In the genomic region with DNA sequence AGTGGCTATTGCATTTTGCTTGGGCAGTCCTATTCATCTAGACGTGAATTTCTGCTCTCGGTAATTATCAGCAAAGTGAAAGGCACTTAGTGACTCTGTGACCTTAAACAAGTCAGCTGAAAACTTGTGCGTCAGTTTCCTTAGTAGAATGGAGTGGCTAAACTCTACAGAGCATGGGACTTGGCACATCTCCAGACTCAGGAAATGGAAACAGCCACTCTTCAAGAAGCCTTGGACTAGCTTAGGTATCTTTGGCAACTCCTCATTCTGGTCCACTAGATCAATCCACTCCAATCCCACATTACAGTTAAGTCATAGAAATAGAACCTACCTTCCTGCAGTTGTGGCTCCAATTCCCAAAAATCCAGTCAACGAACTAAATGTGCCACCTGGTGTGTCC, we compare ENCODE assay signal across 8 mouse cellular contexts. TPM values are rescaled to one million over a fixed set of nuclear protein-coding genes. Genes with fewer than 3 reads are reported as not detected.
DNase-seq lines count a peak whose midpoint lies in the region; ATAC-seq and TF ChIP-seq lines count a peak whose summit lies in the region.

No protein-coding gene starts in this region.

- H3K4me3 ChIP-seq in kidney, embryonic 14.5 days (ENCODE audit: low read length), result no peak overlapping the region
- no peak overlapping the region for H3K4me3 ChIP-seq in heart, embryonic 12.5 days
- H3K4me3 ChIP-seq in kidney, postnatal 0 days (replicated peaks; ENCODE audit: low read depth, low read length), result no peak overlapping the region
- no peak overlapping the region for H3K4me3 ChIP-seq in small intestine, adult 2 months (ENCODE audit: low read depth, low read length)

- no peak for TF ChIP-seq CTCF in kidney, postnatal 0 days (IDR thresholded peaks at IDR 0.05; ENCODE audit: low read depth)
- no peak for TF ChIP-seq CTCF in small intestine, adult 2 months (IDR thresholded peaks at IDR 0.05; ENCODE audit: extremely low read depth, insufficient read length, insufficient replicate concordance, low read depth, low read length)

- TF ChIP-seq POLR2A in small intestine, adult 2 months (IDR thresholded peaks at IDR 0.05; ENCODE audit: low read depth, low read length), result no peak

- no peak overlapping the region for H3K27ac ChIP-seq in kidney, embryonic 14.5 days (ENCODE audit: low read depth, low read length)
- peak overlapping the region; percentile 74 for H3K27ac ChIP-seq in heart, embryonic 12.5 days (ENCODE audit: poor library complexity, severe bottlenecking)
- peak overlapping the region; percentile 75 for H3K27ac ChIP-seq in kidney, postnatal 0 days
- H3K27ac ChIP-seq in small intestine, adult 2 months (ENCODE audit: insufficient read depth, low read depth, low read length), result peak overlapping the region; percentile 10; the same call in 1 of the 2 replicates

- no peaks in the 10 kb centered on the region for H3K36me3 ChIP-seq in kidney, embryonic 14.5 days (ENCODE audit: control insufficient read depth, insufficient read depth, low read length)
- H3K36me3 ChIP-seq in heart, embryonic 12.5 days, result peaks cover 10% of the 10 kb centered on the region
- peaks cover 5% of the 10 kb centered on the region; the same call in 1 of the 2 replicates for H3K36me3 ChIP-seq in kidney, postnatal 0 days (ENCODE audit: insufficient read depth, low read length)
- H3K36me3 ChIP-seq in small intestine, adult 2 months (ENCODE audit: control insufficient read depth, insufficient read depth, low read length), result no peaks in the 10 kb centered on the region

- H3K9me3 ChIP-seq in kidney, embryonic 14.5 days (ENCODE audit: control insufficient read depth, low read length), result no peaks in the 10 kb centered on the region
- H3K9me3 ChIP-seq in heart, embryonic 12.5 days (replicated peaks), result no peaks in the 10 kb centered on the region
- H3K9me3 ChIP-seq in kidney, postnatal 0 days (replicated peaks; ENCODE audit: low read length), result no peaks in the 10 kb centered on the region

- no peak overlapping the region for H3K4me2 ChIP-seq in kidney, embryonic 14.5 days (replicated peaks; ENCODE audit: low read depth, low read length)
- H3K4me2 ChIP-seq in heart, embryonic 12.5 days, result peak overlapping the region; percentile 15; the same call in 1 of the 2 replicates
- H3K4me2 ChIP-seq in kidney, postnatal 0 days (ENCODE audit: low read length), result no peak overlapping the region; the same call in 1 of the 2 replicates

- peak; percentile 62 for DNase-seq in kidney, adult 11 months
- peak; percentile 64 for DNase-seq in kidney, postnatal 0 days (ENCODE audit: low spot score)
- DNase-seq in urinary bladder, postnatal 4 days (ENCODE audit: low spot score in 2 of 2), result no peak
- no peak for DNase-seq in left cerebral cortex, adult 11 months (ENCODE audit: low spot score)

- no peaks in the 10 kb centered on the region for H3K27me3 ChIP-seq in kidney, embryonic 14.5 days (ENCODE audit: control insufficient read depth, insufficient read depth, low read length)
- no peaks in the 10 kb centered on the region for H3K27me3 ChIP-seq in heart, embryonic 12.5 days (replicated peaks)
- no peaks in the 10 kb centered on the region for H3K27me3 ChIP-seq in kidney, postnatal 0 days (ENCODE audit: insufficient read depth, low read length)
- no peaks in the 10 kb centered on the region for H3K27me3 ChIP-seq in small intestine, adult 2 months (ENCODE audit: control insufficient read depth, insufficient read depth, low read length)

- 0 out of 2 replicates have a peak, but pooled peaks cover 6% of the 10 kb centered on the region for H3K4me1 ChIP-seq in kidney, embryonic 14.5 days (ENCODE audit: control insufficient read depth, insufficient read depth, low read length)
- peaks cover 66% of the 10 kb centered on the region for H3K4me1 ChIP-seq in heart, embryonic 12.5 days (replicated peaks)
- peaks cover 13% of the 10 kb centered on the region for H3K4me1 ChIP-seq in kidney, postnatal 0 days (replicated peaks; ENCODE audit: insufficient read depth, low read length)
- no peaks in the 10 kb centered on the region; the same call in 1 of the 2 replicates for H3K4me1 ChIP-seq in small intestine, adult 2 months (ENCODE audit: control insufficient read depth, insufficient read depth, insufficient read length, low read length)

- no peak overlapping the region for H3K9ac ChIP-seq in kidney, embryonic 14.5 days (ENCODE audit: low read depth, low read length)
- H3K9ac ChIP-seq in heart, embryonic 12.5 days, result no peak overlapping the region
- no peak overlapping the region for H3K9ac ChIP-seq in kidney, postnatal 0 days (ENCODE audit: low read depth, low read length)

- no peak for ATAC-seq in kidney, embryonic 14.5 days (ENCODE audit: low FRiP score, low TSS enrichment)
- ATAC-seq in heart, embryonic 12.5 days (ENCODE audit: insufficient number of reproducible peaks, low FRiP score), result 0 out of 2 replicates have a peak, but pooled peaks have one; percentile 37
- no peak for ATAC-seq in kidney, postnatal 0 days (replicated peaks; ENCODE audit: low FRiP score, low read depth)
- ATAC-seq in inflammation-experienced regulatory T-cells, adult 6 months, result no peak

- 53% methylated on average over 4 of the region's 4 CpGs for WGBS in kidney, embryonic 14.5 days
- 28% methylated on average over 4 of the region's 4 CpGs for WGBS in heart, embryonic 12.5 days
- WGBS in kidney, postnatal 0 days, result 36% methylated on average over 4 of the region's 4 CpGs
- WGBS in small intestine, adult 2 months, result 63% methylated on average over 4 of the region's 4 CpGs

RNA-seq across cellular contexts. Expression of a gene that starts 7.9 kb away (rescaled TPM):
- polyA plus RNA-seq in kidney, embryonic 14.5 days (2014; fragmentation: Nextera tagmentation; extraction: Ambion mirVana), result 45.5 and 45.7 TPM in 2 replicates
- 50.3 and 53.7 TPM in 2 replicates for polyA plus RNA-seq in heart, embryonic 12.5 days (2016; fragmentation: Nextera tagmentation; extraction: Ambion mirVana)
- 39.1 and 41.2 TPM in 2 replicates for polyA plus RNA-seq in kidney, postnatal 0 days (2015; fragmentation: Nextera tagmentation; extraction: Ambion mirVana)
- polyA plus RNA-seq in small intestine, adult 2 months (2012; rRNA removed), result 7.5 and 15.8 TPM in 2 replicates
- 10 to 100 TPM; 25.3 to 31.5 (median 30.0) TPM for polyA plus RNA-seq in inflammation-experienced regulatory T-cells, adult 6 months (2017; shearing (Covaris generic))

RNA-seq across cellular contexts. Expression of a gene that starts 54.6 kb away (rescaled TPM):
- 0.69 TPM in 1 of 2 replicates, not detected in the other for polyA plus RNA-seq in kidney, embryonic 14.5 days (2014; fragmentation: Nextera tagmentation; extraction: Ambion mirVana)
- polyA plus RNA-seq in heart, embryonic 12.5 days (2016; fragmentation: Nextera tagmentation; extraction: Ambion mirVana), result 0.86 TPM in 1 of 2 replicates, not detected in the other
- 0.32 TPM in 1 of 2 replicates, not detected in the other for polyA plus RNA-seq in kidney, postnatal 0 days (2015; fragmentation: Nextera tagmentation; extraction: Ambion mirVana)
- not detected in 2 replicates for polyA plus RNA-seq in small intestine, adult 2 months (2012; rRNA removed)
- not detected for polyA plus RNA-seq in inflammation-experienced regulatory T-cells, adult 6 months (2017; shearing (Covaris generic))

Comparison
In these comparisons a context has a peak if more than half of its experiments do, and no peak if none do; other contexts are left out.
1. DNase-seq: peak in kidney, adult 11 months (single experiment) and kidney, postnatal 0 days (single experiment); none in urinary bladder, postnatal 4 days (0 of 2) and left cerebral cortex, adult 11 months (single experiment).